Mouse (Mus musculus) megakaryocyte progenitor cell, adult 5-6 weeks (primary cell): ENCODE results near the gene Tmem127. TPM values are rescaled to one million over a fixed set of nuclear protein-coding genes. Genes with fewer than 3 reads are reported as not detected.
A peak's percentile ranks its signal among the peaks of the same experiment; 100 is the strongest.
"Not testable (repeated sequence)": the region's sequence is repeated elsewhere in the genome, so short reads cannot be mapped to it uniquely, and the experiment has no call there.

ENCODE experiments used
- ATAC-seq: replicated peaks from 2 replicates; pipeline ENCODE4 v1.8.0; 2016; ENCODE audit warnings: mild to moderate bottlenecking, moderate TSS enrichment, inconsistent platforms; ENCODE audit not compliant: poor library complexity
- total RNA-seq, 2 experiments: library from RNA; stranded (forward) in 1 of 2; stranded (reverse) in 1 of 2; fragments of 157-497, 149-512 nt in 1 of 2; fragments of 200-1000 nt in 1 of 2; gene quantifications; 2 replicates each; pipeline versions ENCODE4 v1.2.3 to v1.2.4; 2015 to 2017

Gene Tmem127
- total RNA-seq (2015) (8.8 and 14.8 TPM in 2 replicates), total RNA-seq (2017) (27.0 and 28.1 TPM in 2 replicates)

GRCm38 (mm10) chr2:127247592-127248333 is at the start of gene Tmem127, which contains the start of gene Ciao1:
Gene Tmem127, plus strand, starts transcription at chr2:127247908.
Gene Ciao1, minus strand, starts transcription at chr2:127247816.
- ATAC-seq = peak; percentile 91

- peak; percentile 43; the same call in 1 of the 2 replicates for ATAC-seq
These were observed 42.8 kb upstream of the Tmem127 start for GRCm38 (mm10) chr2:127204932-127205331.

- ATAC-seq = not testable (repeated sequence)
These were observed 41.8 kb upstream of the Tmem127 start for GRCm38 (mm10) chr2:127205936-127206335.

- no peak for ATAC-seq
These were observed 40.8 kb upstream of the Tmem127 start for GRCm38 (mm10) chr2:127206916-127207315.

GRCm38 (mm10) chr2:127207547-127208451 is 39.9 kb upstream of the Tmem127 start, which contains the start of the genes 1810024B03Rik and Snrnp200:
Gene 1810024B03Rik, minus strand, starts transcription at chr2:127208280.
Gene Snrnp200, plus strand, starts transcription at chr2:127208386.
- peak; percentile 97 for ATAC-seq

- ATAC-seq = no peak
These were observed 39.3 kb upstream of the Tmem127 start for GRCm38 (mm10) chr2:127208452-127208769.

GRCm38 (mm10) chr2:127210701-127211100 is 37.0 kb upstream of the Tmem127 start:
- ATAC-seq = no peak

- ATAC-seq = no peak
These were observed 30.0 kb upstream of the Tmem127 start for GRCm38 (mm10) chr2:127217746-127218145.

- ATAC-seq = no peak
These were observed 22.4 kb upstream of the Tmem127 start for GRCm38 (mm10) chr2:127225261-127225660.

- ATAC-seq = no peak
These were observed 9.7 kb upstream of the Tmem127 start for GRCm38 (mm10) chr2:127237897-127238610.

- no peak for ATAC-seq
These were observed 7.6 kb upstream of the Tmem127 start for GRCm38 (mm10) chr2:127240065-127240464.

- peak; percentile 38 for ATAC-seq
These were observed 761 bp downstream of the Tmem127 start for GRCm38 (mm10) chr2:127248334-127249004.

GRCm38 (mm10) chr2:127250291-127251008 is 2.7 kb downstream of the Tmem127 start:
- no peak for ATAC-seq

GRCm38 (mm10) chr2:127251457-127251856 is 3.7 kb downstream of the Tmem127 start:
- ATAC-seq = no peak

GRCm38 (mm10) chr2:127251880-127252527 is 4.3 kb downstream of the Tmem127 start:
- no peak for ATAC-seq

- no peak for ATAC-seq
These were observed 5.1 kb downstream of the Tmem127 start for GRCm38 (mm10) chr2:127252787-127253186.

- ATAC-seq = no peak
These were observed 7.0 kb downstream of the Tmem127 start for GRCm38 (mm10) chr2:127254604-127255134.

GRCm38 (mm10) chr2:127255294-127255693 is 7.6 kb downstream of the Tmem127 start:
- ATAC-seq = no peak

GRCm38 (mm10) chr2:127259340-127259739 is 11.6 kb downstream of the Tmem127 start:
- no peak for ATAC-seq
